Mouse (Mus musculus): Measurements from ENCODE around the gene Gins2. TPM values are rescaled to one million over a fixed set of nuclear protein-coding genes. Genes with fewer than 3 reads are reported as not detected.
A peak's percentile ranks its signal among the peaks of the same experiment; 100 is the strongest.

The Gins2 gene
- polyA plus RNA-seq, 1 experiment = not detected

DNA sequence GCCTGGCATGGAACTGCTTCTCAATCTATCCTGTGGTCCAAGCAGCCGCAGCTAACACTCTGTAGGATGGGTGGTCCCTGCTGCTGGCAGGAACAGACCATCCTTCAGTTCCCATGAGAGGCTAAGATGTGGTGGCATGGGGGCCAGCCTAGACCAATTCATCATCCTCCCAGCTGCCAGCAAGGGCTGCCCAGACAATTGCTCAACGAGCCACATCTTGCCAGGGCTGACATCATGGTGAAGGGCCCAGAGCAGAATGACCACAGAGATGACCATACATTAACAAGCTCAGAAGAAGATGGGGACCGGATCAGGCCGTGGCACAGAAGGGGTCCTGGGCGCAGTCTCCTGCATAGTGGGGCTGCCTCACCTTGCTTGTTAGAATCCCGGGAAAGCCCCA, 21.7 kb upstream of the Gins2 start:
- Histone ChIP-seq H3K27ac (ENCODE audit: insufficient read depth, low read depth, low read length) (no peak overlapping the region), H3K4me3 (ENCODE audit: insufficient read depth, low read depth, low read length) (no peak overlapping the region), H3K4me1 (ENCODE audit: control insufficient read depth, insufficient read depth, low read length) (no peaks in the 10 kb centered on the region)
- TF ChIP-seq POLR2A (IDR thresholded peaks at IDR 0.05; ENCODE audit: insufficient read depth, low read depth, low read length) (no peak), CTCF (IDR thresholded peaks at IDR 0.05; ENCODE audit: insufficient read depth, low read depth, low read length) (no peak)
- WGBS = 82% methylated on average over 6 of the region's 6 CpGs

DNA sequence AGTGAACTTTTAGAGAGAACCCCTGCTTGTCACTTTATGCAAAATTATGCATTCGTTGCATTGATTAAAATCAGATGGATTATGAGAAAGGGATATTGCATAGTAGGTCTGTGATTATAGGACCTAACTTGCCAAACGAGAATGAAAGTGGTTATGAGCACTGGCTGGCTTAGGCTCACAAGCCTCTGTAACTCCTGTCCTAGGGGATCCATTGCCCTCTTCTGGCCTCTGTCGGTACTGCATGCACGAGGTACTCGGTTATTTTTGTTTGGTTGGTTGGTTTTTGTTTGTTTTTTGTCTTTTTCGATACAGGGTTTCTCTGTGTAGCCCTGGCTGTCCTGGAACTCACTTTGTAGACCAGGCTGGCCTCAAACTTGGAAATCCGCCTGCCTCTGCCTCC, 18.8 kb upstream of the Gins2 start:
- H3K4me3 ChIP-seq (ENCODE audit: insufficient read depth, low read depth, low read length) = no peak overlapping the region
- TF ChIP-seq CTCF (IDR thresholded peaks at IDR 0.05; ENCODE audit: insufficient read depth, low read depth, low read length) (0 out of 2 replicates have a peak, but pooled peaks have one; percentile 15), POLR2A (IDR thresholded peaks at IDR 0.05; ENCODE audit: insufficient read depth, low read depth, low read length) (no peak)
- H3K27ac ChIP-seq (ENCODE audit: insufficient read depth, low read depth, low read length) = no peak overlapping the region
- WGBS = 10% methylated on average over 7 of the region's 7 CpGs
- H3K4me1 ChIP-seq (ENCODE audit: control insufficient read depth, insufficient read depth, low read length) = peaks cover 1% of the 10 kb centered on the region

DNA sequence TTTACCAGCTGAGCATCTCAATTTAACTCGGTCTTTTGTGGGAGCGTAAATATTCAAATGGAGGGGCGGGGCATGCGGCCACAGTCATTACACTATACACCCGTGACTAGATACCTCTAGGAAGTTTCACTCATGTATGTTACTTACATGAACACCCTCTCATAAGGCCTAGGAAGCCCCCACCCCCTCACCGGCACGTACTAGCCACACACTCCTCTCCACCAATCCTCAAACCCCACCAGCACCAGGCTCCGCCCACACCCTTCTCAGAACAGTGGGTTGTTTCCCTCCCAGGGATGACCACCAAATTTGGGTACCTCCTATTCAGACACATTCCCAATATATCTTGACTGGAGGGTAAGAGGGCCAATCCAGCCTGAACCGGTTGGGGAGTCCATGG, 18.4 kb upstream of the Gins2 start:
- WGBS = 70% methylated on average over 9 of the region's 9 CpGs
- no peak for TF ChIP-seq CTCF (IDR thresholded peaks at IDR 0.05; ENCODE audit: insufficient read depth, low read depth, low read length)
- TF ChIP-seq POLR2A (IDR thresholded peaks at IDR 0.05; ENCODE audit: insufficient read depth, low read depth, low read length) = no peak
- Histone ChIP-seq H3K27ac (ENCODE audit: insufficient read depth, low read depth, low read length) (no peak overlapping the region), H3K4me1 (ENCODE audit: control insufficient read depth, insufficient read depth, low read length) (peaks cover 6% of the 10 kb centered on the region), H3K4me3 (ENCODE audit: insufficient read depth, low read depth, low read length) (no peak overlapping the region)

DNA sequence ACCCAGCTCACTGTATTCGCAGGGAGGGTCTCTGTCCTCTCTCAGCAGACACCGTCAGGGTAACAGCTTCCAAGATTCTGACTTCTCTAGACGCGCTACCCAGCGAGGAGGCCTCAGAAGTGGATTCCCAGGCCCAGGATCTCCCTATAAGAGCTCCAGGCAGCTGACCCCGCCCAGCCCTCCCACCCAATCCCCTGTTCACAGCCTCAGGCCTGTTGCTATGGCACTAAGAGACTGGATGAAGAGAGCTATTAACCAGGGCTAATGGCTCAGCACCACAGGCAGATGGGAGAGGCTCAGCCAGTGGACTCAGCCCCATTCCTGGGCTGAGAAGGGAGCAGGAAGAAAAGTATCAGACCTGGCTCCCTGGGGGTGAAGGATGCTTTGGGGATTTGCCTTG, 13.6 kb upstream of the Gins2 start:
- 45% methylated on average over 6 of the region's 6 CpGs for WGBS
- 0 out of 2 replicates have a peak overlapping the region, but pooled peaks have one; percentile 32 for H3K27ac ChIP-seq (ENCODE audit: insufficient read depth, low read depth, low read length)
- H3K4me1 ChIP-seq (ENCODE audit: control insufficient read depth, insufficient read depth, low read length) = peaks cover 15% of the 10 kb centered on the region
- TF ChIP-seq CTCF (IDR thresholded peaks at IDR 0.05; ENCODE audit: insufficient read depth, low read depth, low read length) = no peak
- H3K4me3 ChIP-seq (ENCODE audit: insufficient read depth, low read depth, low read length) = no peak overlapping the region

DNA sequence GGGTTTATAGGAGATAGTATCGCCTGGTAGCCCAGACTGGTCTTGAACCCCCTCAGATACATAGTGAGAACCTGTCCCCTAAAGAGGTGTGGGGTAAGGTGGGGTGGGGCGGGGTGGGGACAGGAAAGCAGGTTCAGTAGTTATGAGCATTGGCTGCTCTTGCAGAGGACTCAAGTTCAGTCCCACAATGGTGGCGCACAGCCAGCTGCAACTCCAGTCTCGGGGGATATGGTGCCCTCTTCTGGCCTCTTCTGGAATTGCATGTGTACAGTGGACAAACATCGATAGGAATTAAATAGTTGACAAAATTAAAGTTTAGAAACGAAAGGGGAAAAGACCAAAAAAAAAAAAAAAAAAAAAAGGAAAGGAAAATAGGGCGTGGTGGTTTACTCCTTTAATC, 10.4 kb upstream of the Gins2 start:
- Histone ChIP-seq H3K4me3 (ENCODE audit: insufficient read depth, low read depth, low read length) (no peak overlapping the region), H3K4me1 (ENCODE audit: control insufficient read depth, insufficient read depth, low read length) (peaks cover 15% of the 10 kb centered on the region), H3K27ac (ENCODE audit: insufficient read depth, low read depth, low read length) (no peak overlapping the region)
- no peak for TF ChIP-seq POLR2A (IDR thresholded peaks at IDR 0.05; ENCODE audit: insufficient read depth, low read depth, low read length)
- TF ChIP-seq CTCF (IDR thresholded peaks at IDR 0.05; ENCODE audit: insufficient read depth, low read depth, low read length) = 0 out of 2 replicates have a peak, but pooled peaks have one; percentile 48
- 51% methylated on average over 7 of the region's 7 CpGs for WGBS

DNA sequence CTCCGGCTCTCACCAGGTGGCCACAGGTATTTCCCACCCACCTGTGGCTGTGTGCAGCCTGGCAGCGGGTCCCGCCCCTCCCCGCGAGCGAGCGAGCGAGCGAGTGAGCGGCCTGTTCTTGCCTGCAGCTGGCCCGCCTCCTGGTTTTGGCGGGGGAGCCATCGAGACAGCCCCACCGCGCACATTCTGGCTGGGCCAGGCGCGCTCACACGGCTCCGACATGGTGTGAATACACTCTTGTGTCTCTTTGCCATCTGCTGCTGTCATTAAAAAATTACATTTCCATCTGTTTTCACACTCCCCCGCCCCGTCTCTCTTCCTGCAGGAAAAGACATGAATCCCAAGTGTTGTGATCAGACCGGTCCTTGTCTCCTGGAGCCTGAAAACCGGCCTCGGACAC, 9.5 kb upstream of the Gins2 start:
- no peak overlapping the region for H3K4me3 ChIP-seq (ENCODE audit: insufficient read depth, low read depth, low read length)
- peaks cover 15% of the 10 kb centered on the region for H3K4me1 ChIP-seq (ENCODE audit: control insufficient read depth, insufficient read depth, low read length)
- TF ChIP-seq CTCF (IDR thresholded peaks at IDR 0.05; ENCODE audit: insufficient read depth, low read depth, low read length) = no peak
- TF ChIP-seq POLR2A (IDR thresholded peaks at IDR 0.05; ENCODE audit: insufficient read depth, low read depth, low read length) = no peak
- no peak overlapping the region for H3K27ac ChIP-seq (ENCODE audit: insufficient read depth, low read depth, low read length)
- 47% methylated on average over 24 of the region's 24 CpGs for WGBS

DNA sequence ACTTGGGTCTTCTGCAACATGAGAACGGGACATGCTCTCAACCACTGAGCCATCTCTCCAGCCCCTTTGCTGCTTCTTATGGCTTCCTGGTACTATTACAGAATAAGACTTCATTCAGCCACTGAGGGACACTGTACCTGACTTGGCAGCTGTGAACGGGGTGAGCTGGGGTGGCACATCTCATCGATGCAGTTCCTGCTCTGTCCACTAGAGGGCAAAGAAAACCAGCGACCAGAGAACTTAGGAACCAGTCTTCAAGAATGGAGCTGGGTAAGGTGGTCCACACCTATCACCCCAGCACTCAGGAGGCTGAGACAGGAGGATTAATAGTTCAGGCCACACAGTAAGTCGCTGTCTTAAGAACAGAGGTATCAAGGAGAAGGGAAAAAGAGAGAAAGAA, 6.9 kb upstream of the Gins2 start:
- H3K4me1 ChIP-seq (ENCODE audit: control insufficient read depth, insufficient read depth, low read length) = peaks cover 9% of the 10 kb centered on the region
- no peak overlapping the region for H3K27ac ChIP-seq (ENCODE audit: insufficient read depth, low read depth, low read length)
- H3K4me3 ChIP-seq (ENCODE audit: insufficient read depth, low read depth, low read length) = no peak overlapping the region
- peak; percentile 52 for TF ChIP-seq CTCF (IDR thresholded peaks at IDR 0.05; ENCODE audit: insufficient read depth, low read depth, low read length)
- no peak for TF ChIP-seq POLR2A (IDR thresholded peaks at IDR 0.05; ENCODE audit: insufficient read depth, low read depth, low read length)
- 14% methylated on average over 5 of the region's 5 CpGs for WGBS

DNA sequence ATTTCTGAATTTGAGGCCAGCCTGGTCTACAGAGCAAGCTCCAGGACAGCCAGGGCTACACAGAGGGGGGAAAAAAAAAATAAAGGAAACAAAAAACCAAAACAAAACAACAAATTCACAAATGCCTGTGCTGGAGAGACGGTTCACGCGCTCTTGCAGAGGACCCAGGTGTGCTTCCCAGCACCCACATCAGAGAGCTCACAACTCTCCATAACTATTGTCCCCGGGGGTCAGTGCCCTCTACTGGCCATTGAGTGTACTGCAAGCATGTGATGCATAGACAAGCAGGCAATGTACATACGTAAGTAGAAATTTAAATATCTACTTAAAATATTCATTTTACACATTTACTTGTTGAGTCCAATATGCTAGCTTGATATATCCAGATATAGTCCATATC, 5.5 kb upstream of the Gins2 start:
- TF ChIP-seq POLR2A (IDR thresholded peaks at IDR 0.05; ENCODE audit: insufficient read depth, low read depth, low read length) (no peak), CTCF (IDR thresholded peaks at IDR 0.05; ENCODE audit: insufficient read depth, low read depth, low read length) (peak; percentile 40; the same call in 1 of the 2 replicates)
- peaks cover 9% of the 10 kb centered on the region for H3K4me1 ChIP-seq (ENCODE audit: control insufficient read depth, insufficient read depth, low read length)
- no peak overlapping the region for H3K27ac ChIP-seq (ENCODE audit: insufficient read depth, low read depth, low read length)
- 91% methylated on average over 5 of the region's 5 CpGs for WGBS
- no peak overlapping the region for H3K4me3 ChIP-seq (ENCODE audit: insufficient read depth, low read depth, low read length)

DNA sequence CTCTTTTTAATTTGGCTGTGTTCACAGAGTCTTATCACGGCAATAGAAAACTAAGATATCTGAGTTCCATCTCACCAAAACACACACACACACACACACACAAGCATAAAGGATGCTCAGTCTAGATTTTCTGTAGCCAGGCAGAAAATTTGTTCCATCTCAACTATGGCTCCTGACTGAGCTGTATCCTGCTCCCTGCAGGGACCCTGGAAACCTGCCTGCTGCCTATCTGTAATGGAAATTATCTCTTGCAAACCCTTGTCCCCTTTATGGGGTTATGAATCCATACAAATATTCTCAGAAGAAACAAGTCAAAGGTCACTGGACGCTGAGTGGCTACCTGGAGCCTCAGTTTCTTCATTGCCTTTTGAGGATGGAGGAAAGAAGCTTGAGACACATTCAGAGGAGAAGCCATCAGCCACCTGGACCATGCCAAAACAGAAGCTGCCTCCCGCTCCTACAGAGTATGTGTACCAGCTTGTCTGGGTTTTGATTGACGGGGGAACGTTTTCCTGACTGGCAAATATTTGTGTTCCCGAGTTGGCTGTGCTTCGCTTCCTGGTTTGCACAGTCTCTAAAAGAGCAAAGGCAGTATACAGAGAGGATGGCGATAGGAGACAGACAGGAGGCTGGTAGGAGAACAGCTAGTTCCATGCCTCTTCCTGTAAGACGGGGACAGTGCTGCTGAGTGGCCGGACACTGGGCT, 2.6 kb upstream of the Gins2 start:
- 67% methylated on average over 10 of the region's 10 CpGs for WGBS
- TF ChIP-seq POLR2A (IDR thresholded peaks at IDR 0.05; ENCODE audit: insufficient read depth, low read depth, low read length) (no peak), CTCF (IDR thresholded peaks at IDR 0.05; ENCODE audit: insufficient read depth, low read depth, low read length) (no peak)

More for the DNA sequence above, 2.6 kb upstream of the Gins2 start:
- Histone ChIP-seq H3K4me1 (ENCODE audit: control insufficient read depth, insufficient read depth, low read length) (peaks cover 10% of the 10 kb centered on the region), H3K4me3 (ENCODE audit: insufficient read depth, low read depth, low read length) (no peak overlapping the region), H3K27ac (ENCODE audit: insufficient read depth, low read depth, low read length) (no peak overlapping the region)

All from olfactory bulb, adult 2 months (tissue).